Mouse (Mus musculus) adrenal gland, adult 10 weeks (tissue): ENCODE results near the gene Zdhhc13. TPM values are rescaled to one million over a fixed set of nuclear protein-coding genes. Genes with fewer than 3 reads are reported as not detected.

Experiments used
- polyA plus RNA-seq: library from polyadenylated mRNA; stranded (reverse); fragments of 350-450 nt; fragmentation: Illumina TruSeq; extraction: RNeasy Lipid Tissue Mini Kit (QIAGEN cat#74804); gene quantifications from one replicate; pipeline ENCODE4 v1.2.3, GENCODE M21; 2014; ENCODE audit warnings: low read depth, low replicate concordance

Zdhhc13 gene
- 25.0 TPM for polyA plus RNA-seq

DNA sequence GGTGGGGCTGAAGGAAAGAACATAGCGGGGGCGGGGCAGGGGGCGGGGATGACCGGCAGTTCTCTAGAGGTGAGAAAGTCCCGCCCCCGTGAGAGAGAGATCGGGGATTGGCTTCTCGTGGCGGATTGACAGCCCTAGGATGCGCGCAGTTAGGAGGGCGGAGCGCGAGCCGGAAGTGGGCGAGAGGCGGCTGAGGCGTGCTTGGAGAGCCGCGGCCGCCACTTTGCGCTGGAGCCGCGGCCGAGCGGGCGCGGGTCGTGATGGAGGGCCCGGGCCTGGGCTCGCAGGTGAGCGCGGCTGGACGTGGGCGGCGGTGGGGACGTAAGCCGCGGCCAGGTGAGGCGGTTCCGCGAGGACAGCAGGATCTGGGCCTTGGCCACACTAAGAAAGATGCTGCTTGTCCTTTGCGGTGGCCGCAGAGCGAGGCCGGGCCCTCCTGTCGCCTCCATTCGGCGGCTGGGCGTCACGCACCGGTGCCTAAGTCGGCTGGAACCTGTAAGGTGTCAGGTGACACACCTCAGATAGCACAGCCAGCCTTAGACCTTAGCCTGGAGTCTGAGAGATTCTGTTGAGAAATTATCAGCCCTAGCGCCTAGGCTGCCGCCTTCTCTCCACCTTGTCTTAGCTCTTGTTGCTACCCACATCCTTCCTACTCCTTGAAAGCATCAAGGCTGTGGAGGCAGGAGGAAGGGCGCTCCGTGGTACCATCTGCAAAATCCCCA, at the start of gene Zdhhc13:
Gene Zdhhc13, plus strand, starts transcription at position 153 of the 722 bp plus-strand sequence.

DNA sequence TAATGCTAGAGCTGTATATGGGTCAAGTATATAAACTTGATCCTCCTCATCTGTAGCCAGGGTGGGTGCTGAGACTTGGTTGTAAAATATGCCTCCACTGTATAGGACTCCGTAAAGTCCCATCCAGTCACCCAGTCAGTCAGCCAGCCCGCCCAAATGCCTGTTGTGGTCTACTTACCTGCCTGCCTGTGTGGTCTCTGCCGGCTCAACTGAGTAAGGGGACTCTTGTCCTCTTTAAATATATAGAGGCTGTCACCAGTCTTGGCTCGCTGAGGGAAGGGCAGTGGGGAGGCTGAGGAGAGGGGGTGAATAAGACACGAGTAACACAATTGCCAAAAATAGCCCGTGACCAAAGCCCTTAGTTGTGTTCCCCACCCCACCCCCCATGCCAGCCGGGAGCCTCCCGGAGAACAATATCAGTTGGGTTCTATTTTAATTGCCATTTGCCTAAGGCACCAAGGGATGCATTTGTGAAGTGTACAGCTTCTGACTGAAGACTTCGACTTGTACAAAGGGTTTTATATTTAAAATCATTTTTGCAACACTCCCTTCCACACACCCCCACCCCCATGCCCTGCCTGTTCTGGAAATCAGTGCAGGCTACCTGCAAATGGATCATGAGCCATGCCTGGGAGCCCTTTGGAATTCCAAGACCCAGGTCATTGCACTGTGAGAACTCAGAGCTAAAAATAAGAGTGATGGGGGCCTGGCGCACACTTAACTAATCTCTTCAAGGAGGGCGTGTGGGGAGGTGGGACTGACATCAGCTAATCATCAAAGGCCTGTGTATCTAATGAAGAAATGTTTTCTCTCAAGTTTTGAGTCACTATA, 59.2 kb downstream of the Zdhhc13 start, which contains the start of gene Csrp3:
Gene Csrp3, minus strand, starts transcription at position 214 of the 831 bp plus-strand sequence.

Other genes with a start within 250 kb of the Zdhhc13 start
- gene Mrgprb2, start 230.9 kb upstream of the Zdhhc13 start, polyA plus RNA-seq, result 0.47 TPM
- not detected for gene Mrgprb3, start 145.2 kb upstream of the Zdhhc13 start, polyA plus RNA-seq
- gene Csrp3, start 59.0 kb downstream of the Zdhhc13 start, polyA plus RNA-seq, result not detected
- gene E2f8, start 92.6 kb downstream of the Zdhhc13 start, polyA plus RNA-seq, result 1.8 TPM
- 1.2 TPM for gene Nav2, start 119.7 kb downstream of the Zdhhc13 start, polyA plus RNA-seq